Mouse (Mus musculus) gastrocnemius, postnatal 14 days (tissue): ENCODE measurements at regions not wholly inside any gene's neighbourhood (a gene's known extent, or its start where the extent isn't known, plus 50 kb on each side); places are given as distances from the start of the nearest gene placed in this dataset.

Experiments used
- DNase-seq: peaks from one replicate; pipeline ENCODE4 v3.0.0; 2021; ENCODE audit warnings: mixed read lengths
- intact Hi-C: fragments of 180-260 bp; cut with DNase I; formaldehyde crosslinking; loops from one replicate; pipeline ENCODE4 v1.15.1; 2025; ENCODE audit warnings: low total_unique reads

- intact Hi-C loops, result no loop called here
- no peak for DNase-seq
These were observed 220.1 kb upstream of the Ppp2r3a start for GRCm38 (mm10) chr9:101471665-101472064.

GRCm38 (mm10) chr9:101469756-101470155 lies 218.2 kb upstream of the Ppp2r3a start:
- DNase-seq, result no peak
- intact Hi-C loops, result no loop called here

- DNase-seq, result no peak
- intact Hi-C loops, result no loop called here
These were observed 213.3 kb upstream of the Ppp2r3a start for GRCm38 (mm10) chr9:101464727-101465427.

GRCm38 (mm10) chr9:101458947-101459627 lies 207.5 kb upstream of the Ppp2r3a start:
- no peak for DNase-seq
- intact Hi-C loops, result no loop called here

- DNase-seq, result no peak
These were observed 206.8 kb upstream of the Ppp2r3a start for GRCm38 (mm10) chr9:101458306-101458946.

GRCm38 (mm10) chr9:101446316-101446715 lies 194.7 kb upstream of the Ppp2r3a start:
- DNase-seq, result no peak
- intact Hi-C loops, result no loop called here

More at GRCm38 (mm10) chr9:101458306-101458946, 206.8 kb upstream of the Ppp2r3a start:
- intact Hi-C loops, result no loop called here

GRCm38 (mm10) chr9:101445764-101446163 lies 194.2 kb upstream of the Ppp2r3a start:
- intact Hi-C loops, result no loop called here
- DNase-seq, result peak; percentile 29

- DNase-seq, result no peak
- intact Hi-C loops, result no loop called here
These were observed 193.7 kb upstream of the Ppp2r3a start for GRCm38 (mm10) chr9:101445293-101445692.

- peak; percentile 24 for DNase-seq
- intact Hi-C loops, result no loop called here
These were observed 188.3 kb upstream of the Ppp2r3a start for GRCm38 (mm10) chr9:101439856-101440255.

- peak; percentile 7 for DNase-seq
- intact Hi-C loops, result no loop called here
These were observed 187.1 kb upstream of the Ppp2r3a start for GRCm38 (mm10) chr9:101438564-101439180.

GRCm38 (mm10) chr9:101424974-101425670 lies 173.5 kb upstream of the Ppp2r3a start:
- DNase-seq, result no peak
- intact Hi-C loops, result no loop called here

GRCm38 (mm10) chr9:101423041-101423440 lies 171.4 kb upstream of the Ppp2r3a start:
- intact Hi-C loops, result no loop called here
- no peak for DNase-seq

GRCm38 (mm10) chr9:101422006-101422405 lies 170.4 kb upstream of the Ppp2r3a start:
- intact Hi-C loops, result no loop called here

GRCm38 (mm10) chr9:101421136-101421535 lies 169.5 kb upstream of the Ppp2r3a start:
- intact Hi-C loops, result no loop called here
- DNase-seq, result no peak

More at GRCm38 (mm10) chr9:101422006-101422405, 170.4 kb upstream of the Ppp2r3a start:
- no peak for DNase-seq

- intact Hi-C loops, result no loop called here
- no peak for DNase-seq
These were observed 168.6 kb upstream of the Ppp2r3a start for GRCm38 (mm10) chr9:101420181-101420580.

- no peak for DNase-seq
- intact Hi-C loops, result no loop called here
These were observed 166.1 kb upstream of the Ppp2r3a start for GRCm38 (mm10) chr9:101417660-101418059.

GRCm38 (mm10) chr9:101416321-101416720 lies 164.7 kb upstream of the Ppp2r3a start:
- intact Hi-C loops, result no loop called here

GRCm38 (mm10) chr9:101413071-101413633 lies 161.6 kb upstream of the Ppp2r3a start:
- peak; percentile 69 for DNase-seq
- intact Hi-C loops, result no loop called here

More at GRCm38 (mm10) chr9:101416321-101416720, 164.7 kb upstream of the Ppp2r3a start:
- DNase-seq, result no peak

- DNase-seq, result no peak
- intact Hi-C loops, result no loop called here
These were observed 160.4 kb upstream of the Ppp2r3a start for GRCm38 (mm10) chr9:101411951-101412350.
